Mouse (Mus musculus): ENCODE data around the gene Disc1. TPM values are rescaled to one million over a fixed set of nuclear protein-coding genes. Genes with fewer than 3 reads are reported as not detected.

Gene Disc1
- polyA plus RNA-seq, 1 experiment from 2014 or later, result 0.94 TPM

- H3K4me3 ChIP-seq (ENCODE audit: low read depth, low read length), result no peak overlapping the region
- 61% methylated on average over 10 of the region's 10 CpGs for WGBS
- no peak for ATAC-seq (ENCODE audit: insufficient read depth, low FRiP score, low TSS enrichment)
- H3K9me3 ChIP-seq (ENCODE audit: control insufficient read depth, low read length), result no peaks in the 10 kb centered on the region
- no peak overlapping the region for H3K9ac ChIP-seq (ENCODE audit: low read length)
- no peak for DNase-seq (ENCODE audit: low spot score)
- no peak overlapping the region for H3K4me2 ChIP-seq (ENCODE audit: low read depth)
- H3K27me3 ChIP-seq (ENCODE audit: control insufficient read depth, insufficient read depth, low read length), result no peaks in the 10 kb centered on the region
- H3K36me3 ChIP-seq (ENCODE audit: control insufficient read depth, insufficient read depth, low read length), result no peaks in the 10 kb centered on the region
- H3K27ac ChIP-seq (ENCODE audit: low read depth, low read length), result no peak overlapping the region
- no peaks in the 10 kb centered on the region for H3K4me1 ChIP-seq (ENCODE audit: control insufficient read depth, insufficient read depth, low read length)
These were observed 188.4 kb downstream of the Disc1 start for GRCm38 (mm10) chr8:125242382-125242781.

- Histone ChIP-seq H3K4me3 (ENCODE audit: low read depth, low read length) (no peak overlapping the region), H3K9me3 (ENCODE audit: control insufficient read depth, low read length) (no peaks in the 10 kb centered on the region), H3K36me3 (ENCODE audit: control insufficient read depth, insufficient read depth, low read length) (no peaks in the 10 kb centered on the region), H3K4me1 (ENCODE audit: control insufficient read depth, insufficient read depth, low read length) (no peaks in the 10 kb centered on the region), H3K27ac (ENCODE audit: low read depth, low read length) (no peak overlapping the region), H3K9ac (ENCODE audit: low read length) (no peak overlapping the region), H3K27me3 (ENCODE audit: control insufficient read depth, insufficient read depth, low read length) (no peaks in the 10 kb centered on the region), H3K4me2 (ENCODE audit: low read depth) (no peak overlapping the region)
- no peak for DNase-seq (ENCODE audit: low spot score)
- WGBS, result 48% methylated on average over 4 of the region's 4 CpGs
- no peak for ATAC-seq (ENCODE audit: insufficient read depth, low FRiP score, low TSS enrichment)
These were observed 188.9 kb downstream of the Disc1 start for GRCm38 (mm10) chr8:125242921-125243320.

- no peak overlapping the region for H3K4me3 ChIP-seq (ENCODE audit: low read depth, low read length)
- no peaks in the 10 kb centered on the region for H3K9me3 ChIP-seq (ENCODE audit: control insufficient read depth, low read length)
- no peak for ATAC-seq (ENCODE audit: insufficient read depth, low FRiP score, low TSS enrichment)
- H3K4me2 ChIP-seq (ENCODE audit: low read depth), result no peak overlapping the region
- no peak overlapping the region for H3K27ac ChIP-seq (ENCODE audit: low read depth, low read length)
- H3K27me3 ChIP-seq (ENCODE audit: control insufficient read depth, insufficient read depth, low read length), result no peaks in the 10 kb centered on the region
- no peaks in the 10 kb centered on the region for H3K4me1 ChIP-seq (ENCODE audit: control insufficient read depth, insufficient read depth, low read length)
- 49% methylated on average over 7 of the region's 7 CpGs for WGBS
- H3K9ac ChIP-seq (ENCODE audit: low read length), result no peak overlapping the region
- DNase-seq (ENCODE audit: low spot score), result no peak
- no peaks in the 10 kb centered on the region for H3K36me3 ChIP-seq (ENCODE audit: control insufficient read depth, insufficient read depth, low read length)
These were observed 192.8 kb downstream of the Disc1 start for GRCm38 (mm10) chr8:125246737-125247292.

- Histone ChIP-seq H3K36me3 (ENCODE audit: control insufficient read depth, insufficient read depth, low read length) (no peaks in the 10 kb centered on the region), H3K4me2 (ENCODE audit: low read depth) (no peak overlapping the region), H3K9me3 (ENCODE audit: control insufficient read depth, low read length) (no peaks in the 10 kb centered on the region), H3K4me3 (ENCODE audit: low read depth, low read length) (no peak overlapping the region), H3K4me1 (ENCODE audit: control insufficient read depth, insufficient read depth, low read length) (no peaks in the 10 kb centered on the region), H3K27me3 (ENCODE audit: control insufficient read depth, insufficient read depth, low read length) (no peaks in the 10 kb centered on the region), H3K9ac (ENCODE audit: low read length) (no peak overlapping the region), H3K27ac (ENCODE audit: low read depth, low read length) (no peak overlapping the region)
- 0% methylated on average over 1 of the region's 1 CpGs for WGBS
- DNase-seq (ENCODE audit: low spot score) (no peak), ATAC-seq (ENCODE audit: insufficient read depth, low FRiP score, low TSS enrichment) (no peak)
These were observed 193.4 kb downstream of the Disc1 start for GRCm38 (mm10) chr8:125247349-125247748.

GRCm38 (mm10) chr8:125252946-125253345 is 199.0 kb downstream of the Disc1 start:
- Histone ChIP-seq H3K4me1 (ENCODE audit: control insufficient read depth, insufficient read depth, low read length) (peaks cover 14% of the 10 kb centered on the region), H3K9ac (ENCODE audit: low read length) (no peak overlapping the region), H3K36me3 (ENCODE audit: control insufficient read depth, insufficient read depth, low read length) (no peaks in the 10 kb centered on the region), H3K27ac (ENCODE audit: low read depth, low read length) (no peak overlapping the region), H3K4me3 (ENCODE audit: low read depth, low read length) (no peak overlapping the region), H3K9me3 (ENCODE audit: control insufficient read depth, low read length) (no peaks in the 10 kb centered on the region), H3K4me2 (ENCODE audit: low read depth) (no peak overlapping the region), H3K27me3 (ENCODE audit: control insufficient read depth, insufficient read depth, low read length) (no peaks in the 10 kb centered on the region)
- no peak for ATAC-seq (ENCODE audit: insufficient read depth, low FRiP score, low TSS enrichment)
- DNase-seq (ENCODE audit: low spot score), result no peak
- WGBS, result 98% methylated on average over 4 of the region's 4 CpGs

- ATAC-seq (ENCODE audit: insufficient read depth, low FRiP score, low TSS enrichment) (no peak), DNase-seq (ENCODE audit: low spot score) (no peak)
- H3K4me2 ChIP-seq (ENCODE audit: low read depth), result peak overlapping the region; percentile 64
- H3K4me1 ChIP-seq (ENCODE audit: control insufficient read depth, insufficient read depth, low read length), result peaks cover 14% of the 10 kb centered on the region
- WGBS, result 39% methylated on average over 10 of the region's 10 CpGs
- no peaks in the 10 kb centered on the region for H3K9me3 ChIP-seq (ENCODE audit: control insufficient read depth, low read length)
- H3K27me3 ChIP-seq (ENCODE audit: control insufficient read depth, insufficient read depth, low read length), result no peaks in the 10 kb centered on the region
- no peak overlapping the region; the same call in 1 of the 2 replicates for H3K4me3 ChIP-seq (ENCODE audit: low read depth, low read length)
- peak overlapping the region; percentile 61 for H3K9ac ChIP-seq (ENCODE audit: low read length)
- H3K27ac ChIP-seq (ENCODE audit: low read depth, low read length), result peak overlapping the region; percentile 72; the same call in 1 of the 2 replicates
- H3K36me3 ChIP-seq (ENCODE audit: control insufficient read depth, insufficient read depth, low read length), result no peaks in the 10 kb centered on the region
These were observed 199.6 kb downstream of the Disc1 start for GRCm38 (mm10) chr8:125253505-125254180.

- Histone ChIP-seq H3K4me2 (ENCODE audit: low read depth) (peak overlapping the region; percentile 64), H3K9ac (ENCODE audit: low read length) (peak overlapping the region; percentile 61), H3K9me3 (ENCODE audit: control insufficient read depth, low read length) (no peaks in the 10 kb centered on the region), H3K4me1 (ENCODE audit: control insufficient read depth, insufficient read depth, low read length) (peaks cover 14% of the 10 kb centered on the region), H3K36me3 (ENCODE audit: control insufficient read depth, insufficient read depth, low read length) (no peaks in the 10 kb centered on the region), H3K27ac (ENCODE audit: low read depth, low read length) (peak overlapping the region; percentile 72), H3K4me3 (ENCODE audit: low read depth, low read length) (peak overlapping the region; percentile 32), H3K27me3 (ENCODE audit: control insufficient read depth, insufficient read depth, low read length) (no peaks in the 10 kb centered on the region)
- DNase-seq (ENCODE audit: low spot score), result peak; percentile 88
- WGBS, result 23% methylated on average over 23 of the region's 23 CpGs
- peak; percentile 65 for ATAC-seq (ENCODE audit: insufficient read depth, low FRiP score, low TSS enrichment)
These were observed 200.4 kb downstream of the Disc1 start for GRCm38 (mm10) chr8:125254188-125255005.

- WGBS, result 67% methylated on average over 11 of the region's 11 CpGs
- peaks cover 14% of the 10 kb centered on the region for H3K4me1 ChIP-seq (ENCODE audit: control insufficient read depth, insufficient read depth, low read length)
- DNase-seq (ENCODE audit: low spot score) (peak; percentile 37), ATAC-seq (ENCODE audit: insufficient read depth, low FRiP score, low TSS enrichment) (no peak)
- peak overlapping the region; percentile 64 for H3K4me2 ChIP-seq (ENCODE audit: low read depth)
- no peaks in the 10 kb centered on the region for H3K9me3 ChIP-seq (ENCODE audit: control insufficient read depth, low read length)
- H3K4me3 ChIP-seq (ENCODE audit: low read depth, low read length), result no peak overlapping the region
- H3K27me3 ChIP-seq (ENCODE audit: control insufficient read depth, insufficient read depth, low read length), result no peaks in the 10 kb centered on the region
- H3K27ac ChIP-seq (ENCODE audit: low read depth, low read length), result no peak overlapping the region
- H3K36me3 ChIP-seq (ENCODE audit: control insufficient read depth, insufficient read depth, low read length), result no peaks in the 10 kb centered on the region
- H3K9ac ChIP-seq (ENCODE audit: low read length), result peak overlapping the region; percentile 61
These were observed 201.2 kb downstream of the Disc1 start for GRCm38 (mm10) chr8:125255006-125255685.
